Mouse (Mus musculus) neutrophil, adult 83 days (primary cell): ENCODE results near the gene Paxbp1. TPM values are rescaled to one million over a fixed set of nuclear protein-coding genes. Genes with fewer than 3 reads are reported as not detected.

ENCODE experiments used
- total RNA-seq, 2 experiments: library from RNA; stranded (reverse); gene quantifications; one replicate each; pipeline ENCODE4 v1.2.4; 2023

Paxbp1 gene
- total RNA-seq: 10 to 100 TPM; 61.0 to 61.4 TPM

GRCm38 (mm10) chr16:91044270-91045182 is at the start of gene Paxbp1:
TSS of gene Paxbp1 (minus strand) at chr16:91044543.

GRCm38 (mm10) chr16:91011021-91011683 is 33.2 kb downstream of the Paxbp1 start, which contains the start of gene Synj1:
TSS of gene Synj1 (minus strand) at chr16:91011308.

Other genes with a start within 250 kb of the Paxbp1 start
- 1 to 10 TPM; 7.3 to 8.5 TPM for gene Urb1, start 234.1 kb downstream of the Paxbp1 start, total RNA-seq
- gene Eva1c, start 217.8 kb downstream of the Paxbp1 start, total RNA-seq: not detected
- 1 to 10 TPM; 4.1 to 8.2 TPM for gene Cfap298, start 109.4 kb downstream of the Paxbp1 start, total RNA-seq
- gene Synj1, start 33.2 kb downstream of the Paxbp1 start, total RNA-seq: 100 to 1,000 TPM; 146 to 159 TPM
- gene 4932438H23Rik, start 50.6 kb upstream of the Paxbp1 start, total RNA-seq: not detected
- not detected for gene Olig2, start 180.9 kb upstream of the Paxbp1 start, total RNA-seq
- gene Olig1, start 225.2 kb upstream of the Paxbp1 start, total RNA-seq: not detected